13 mouse cellular contexts compared by ENCODE assay signal in genomic region chr12:112129300-112129856, GRCm38 (mm10). TPM values are rescaled to one million over a fixed set of nuclear protein-coding genes. Genes with fewer than 3 reads are reported as not detected.
A peak's percentile ranks its signal among the peaks of the same experiment; 100 is the strongest.
DNase-seq lines count a peak whose midpoint lies in the region; ATAC-seq and TF ChIP-seq lines count a peak whose summit lies in the region.
"Had no signal": no experiment of that assay in that cellular context is flagged by ENCODE, and none has a peak within 500 bp of the region (broad histone marks: within the 10 kb centered on the region; RNA-seq: fewer than 3 reads in every experiment).

No protein-coding gene starts in this region.

- peak overlapping the region; percentile 87; the same call in 1 of the 2 replicates for H3K4me2 ChIP-seq in heart, embryonic 16.5 days (ENCODE audit: low read depth, low read length)
- 0 out of 2 replicates have a peak overlapping the region, but pooled peaks have one; percentile 92 for H3K4me2 ChIP-seq in lung, embryonic 16.5 days (ENCODE audit: low read depth, low read length)
- peak overlapping the region; percentile 85; the same call in 1 of the 2 replicates for H3K4me2 ChIP-seq in embryonic facial prominence, embryonic 15.5 days (replicated peaks)

- H3K27ac ChIP-seq in heart, embryonic 16.5 days (ENCODE audit: low read length): no peak overlapping the region
- H3K27ac ChIP-seq in lung, embryonic 16.5 days (ENCODE audit: low read length): no peak overlapping the region
- H3K27ac ChIP-seq in embryonic facial prominence, embryonic 15.5 days (replicated peaks): peak overlapping the region; percentile 71
- H3K27ac ChIP-seq in small intestine, adult 2 months (ENCODE audit: insufficient read depth, low read depth, low read length): peak overlapping the region; percentile 97

- peaks cover 37% of the 10 kb centered on the region for H3K27me3 ChIP-seq in heart, embryonic 16.5 days (ENCODE audit: control insufficient read depth, insufficient read depth, low read length)
- H3K27me3 ChIP-seq in lung, embryonic 16.5 days (ENCODE audit: control insufficient read depth, insufficient read depth, low read depth, low read length): peaks cover 7% of the 10 kb centered on the region; the same call in 1 of the 2 replicates
- peaks cover 16% of the 10 kb centered on the region for H3K27me3 ChIP-seq in embryonic facial prominence, embryonic 15.5 days
- no peaks in the 10 kb centered on the region for H3K27me3 ChIP-seq in small intestine, adult 2 months (ENCODE audit: control insufficient read depth, insufficient read depth, low read length)

- H3K9ac ChIP-seq in heart, embryonic 16.5 days (ENCODE audit: low read length): no peak overlapping the region
- H3K9ac ChIP-seq in lung, embryonic 16.5 days (ENCODE audit: low read length): no peak overlapping the region
- no peak overlapping the region for H3K9ac ChIP-seq in embryonic facial prominence, embryonic 15.5 days

- no peaks in the 10 kb centered on the region for H3K9me3 ChIP-seq in heart, embryonic 16.5 days (replicated peaks; ENCODE audit: control insufficient read depth, low read length)
- no peaks in the 10 kb centered on the region for H3K9me3 ChIP-seq in lung, embryonic 16.5 days (ENCODE audit: control insufficient read depth, low read length)
- H3K9me3 ChIP-seq in embryonic facial prominence, embryonic 15.5 days (replicated peaks): no peaks in the 10 kb centered on the region
- H3K9me3 ChIP-seq: heart, embryonic 10.5 days had no signal

- no peaks in the 10 kb centered on the region for H3K36me3 ChIP-seq in heart, embryonic 16.5 days (ENCODE audit: control insufficient read depth, insufficient read depth)
- no peaks in the 10 kb centered on the region for H3K36me3 ChIP-seq in lung, embryonic 16.5 days (ENCODE audit: control insufficient read depth, insufficient read depth, low read length)
- H3K36me3 ChIP-seq in embryonic facial prominence, embryonic 15.5 days: no peaks in the 10 kb centered on the region
- no peaks in the 10 kb centered on the region for H3K36me3 ChIP-seq in small intestine, adult 2 months (ENCODE audit: control insufficient read depth, insufficient read depth, low read length)
- H3K36me3 ChIP-seq: heart, embryonic 10.5 days had no signal

- H3K4me1 ChIP-seq in heart, embryonic 16.5 days (ENCODE audit: control insufficient read depth, insufficient read depth, low read length): peaks cover 7% of the 10 kb centered on the region; the same call in 1 of the 2 replicates
- H3K4me1 ChIP-seq in lung, embryonic 16.5 days (replicated peaks; ENCODE audit: control insufficient read depth, insufficient read depth, low read length): peaks cover 7% of the 10 kb centered on the region; the same call in 1 of the 2 replicates
- peaks cover 39% of the 10 kb centered on the region for H3K4me1 ChIP-seq in embryonic facial prominence, embryonic 15.5 days
- H3K4me1 ChIP-seq in small intestine, adult 2 months (ENCODE audit: control insufficient read depth, insufficient read depth, insufficient read length, low read length): peaks cover 57% of the 10 kb centered on the region

- H3K4me3 ChIP-seq in heart, embryonic 16.5 days (ENCODE audit: low read length): no peak overlapping the region
- no peak overlapping the region for H3K4me3 ChIP-seq in lung, embryonic 16.5 days (ENCODE audit: low read length)
- H3K4me3 ChIP-seq in embryonic facial prominence, embryonic 15.5 days (replicated peaks): no peak overlapping the region
- peak overlapping the region; percentile 70 for H3K4me3 ChIP-seq in small intestine, adult 2 months (ENCODE audit: low read depth, low read length)

- 59% methylated on average over 6 of the region's 6 CpGs for WGBS in heart, embryonic 16.5 days
- 44% methylated on average over 6 of the region's 6 CpGs for WGBS in lung, embryonic 16.5 days
- 46% methylated on average over 6 of the region's 6 CpGs for WGBS in embryonic facial prominence, embryonic 15.5 days
- WGBS in small intestine, adult 2 months: 27% methylated on average over 6 of the region's 6 CpGs

- DNase-seq in heart, adult 8-10 months (ENCODE audit: low spot score): no peak
- no peak for DNase-seq in lung, postnatal 36 days
- no peak for DNase-seq in spleen, postnatal 10 days (ENCODE audit: low spot score in 2 of 2)
- no peak for DNase-seq in right cerebral cortex, adult 2 months (ENCODE audit: low spot score in 2 of 2)

- no peak for ATAC-seq in heart, embryonic 16.5 days (replicated peaks; ENCODE audit: extremely low read depth, insufficient read depth, low FRiP score)
- ATAC-seq in lung, embryonic 16.5 days (ENCODE audit: low read depth): no peak
- no peak for ATAC-seq in embryonic facial prominence, embryonic 15.5 days (ENCODE audit: insufficient number of reproducible peaks, low FRiP score, low TSS enrichment, low read depth)

- no peak for TF ChIP-seq CTCF in small intestine, adult 2 months (IDR thresholded peaks at IDR 0.05; ENCODE audit: extremely low read depth, insufficient read length, insufficient replicate concordance, low read depth, low read length)

- no peak for TF ChIP-seq POLR2A in small intestine, adult 2 months (IDR thresholded peaks at IDR 0.05; ENCODE audit: low read depth, low read length)

RNA-seq across cellular contexts. Expression of gene Kif26a, which starts 16.6 kb away (rescaled TPM):
- 2.1 and 2.8 TPM in 2 replicates for polyA plus RNA-seq in heart, embryonic 16.5 days (2015; fragmentation: Nextera tagmentation; extraction: Ambion mirVana)
- 10 to 100 TPM in 3 of 4 experiments, 1 to 10 TPM in 1; 9.2 to 13.4 (median 12.3) TPM for total RNA-seq in heart, adult 8-10 months (2022)
- 3.0 and 3.1 TPM in 2 replicates for polyA plus RNA-seq in lung, embryonic 16.5 days (2015; fragmentation: Nextera tagmentation; extraction: Ambion mirVana)
- 7.9 and 9.5 TPM in 2 replicates for polyA plus RNA-seq in embryonic facial prominence, embryonic 15.5 days (2015; fragmentation: Nextera tagmentation; extraction: Ambion mirVana)
- polyA plus RNA-seq in small intestine, adult 2 months (2012; rRNA removed): 2.1 and 2.7 TPM in 2 replicates
- total RNA-seq: common myeloid progenitor, adult 5-6 weeks; megakaryocyte progenitor cell, adult 5-6 weeks had no signal
- polyA plus RNA-seq: C2C12 had no signal

RNA-seq across cellular contexts. Expression of gene Aspg, which starts 22.9 kb away (rescaled TPM):
- 0.59 and 0.65 TPM in 2 replicates for polyA plus RNA-seq in heart, embryonic 16.5 days (2015; fragmentation: Nextera tagmentation; extraction: Ambion mirVana)
- total RNA-seq in heart, adult 8-10 months (2022): under 1 TPM in 2 of 4 experiments, not detected in 2; 0.44 to 0.62 TPM
- 2.5 and 3.2 TPM in 2 replicates for polyA plus RNA-seq in lung, embryonic 16.5 days (2015; fragmentation: Nextera tagmentation; extraction: Ambion mirVana)
- 4.8 and 6.2 TPM in 2 replicates for polyA plus RNA-seq in embryonic facial prominence, embryonic 15.5 days (2015; fragmentation: Nextera tagmentation; extraction: Ambion mirVana)
- 2.4 and 14.5 TPM in 2 replicates for polyA plus RNA-seq in small intestine, adult 2 months (2012; rRNA removed)
- total RNA-seq: common myeloid progenitor, adult 5-6 weeks; gastrocnemius, adult 18-20 months; megakaryocyte progenitor cell, adult 5-6 weeks had no signal

Comparison
In these comparisons a context has a peak if more than half of its experiments do, and no peak if none do; other contexts are left out.
1. H3K27ac ChIP-seq: peak in embryonic facial prominence, embryonic 15.5 days (single experiment) and small intestine, adult 2 months (single experiment); none in heart, embryonic 16.5 days (single experiment) and lung, embryonic 16.5 days (single experiment).
2. Peak in every context shown above with its lines, with median percentiles within 50 percentile points of each other: H3K4me2 ChIP-seq.